Comparison of ENCODE assay signal across 8 mouse cellular contexts in genomic region chr17:29080758-29081617, GRCm38 (mm10). TPM values are rescaled to one million over a fixed set of nuclear protein-coding genes. Genes with fewer than 3 reads are reported as not detected.
A peak's percentile ranks its signal among the peaks of the same experiment; 100 is the strongest.
DNase-seq lines count a peak whose midpoint lies in the region; ATAC-seq and TF ChIP-seq lines count a peak whose summit lies in the region.

No protein-coding gene starts in this region.

- no peak overlapping the region for H3K4me2 ChIP-seq in hindbrain, embryonic 14.5 days (replicated peaks)
- peak overlapping the region; percentile 45 for H3K4me2 ChIP-seq in intestine, embryonic 15.5 days (replicated peaks)
- peak overlapping the region; percentile 46 for H3K4me2 ChIP-seq in neural tube, embryonic 12.5 days (replicated peaks)

- WGBS in hindbrain, embryonic 10.5 days = 3% methylated on average over 23 of the region's 23 CpGs
- WGBS in hindbrain, embryonic 14.5 days = 2% methylated on average over 22 of the region's 23 CpGs
- WGBS in intestine, embryonic 15.5 days = 5% methylated on average over 23 of the region's 23 CpGs
- WGBS in neural tube, embryonic 12.5 days = 1% methylated on average over 23 of the region's 23 CpGs

- no peaks in the 10 kb centered on the region for H3K36me3 ChIP-seq in hindbrain, embryonic 10.5 days
- H3K36me3 ChIP-seq in hindbrain, embryonic 14.5 days (replicated peaks; ENCODE audit: control insufficient read depth, insufficient read depth) = no peaks in the 10 kb centered on the region
- no peaks in the 10 kb centered on the region for H3K36me3 ChIP-seq in intestine, embryonic 15.5 days
- H3K36me3 ChIP-seq in neural tube, embryonic 12.5 days = no peaks in the 10 kb centered on the region

- peaks cover 37% of the 10 kb centered on the region for H3K4me1 ChIP-seq in hindbrain, embryonic 10.5 days (replicated peaks)
- peaks cover 10% of the 10 kb centered on the region; the same call in 1 of the 2 replicates for H3K4me1 ChIP-seq in hindbrain, embryonic 14.5 days (replicated peaks; ENCODE audit: control insufficient read depth, insufficient read depth, low read length)
- H3K4me1 ChIP-seq in bone marrow macrophage, adult 2 months (ENCODE audit: control insufficient read depth, insufficient read depth, low read length) = peaks cover 34% of the 10 kb centered on the region
- peaks cover 26% of the 10 kb centered on the region for H3K4me1 ChIP-seq in intestine, embryonic 15.5 days (replicated peaks)
- peaks cover 22% of the 10 kb centered on the region for H3K4me1 ChIP-seq in neural tube, embryonic 12.5 days

- no peak for TF ChIP-seq CTCF in bone marrow macrophage, adult 2 months (IDR thresholded peaks at IDR 0.05; ENCODE audit: low read depth, low read length)

- peak overlapping the region; percentile 27 for H3K4me3 ChIP-seq in hindbrain, embryonic 10.5 days
- no peak overlapping the region for H3K4me3 ChIP-seq in hindbrain, embryonic 14.5 days (replicated peaks; ENCODE audit: low read length)
- peak overlapping the region; percentile 37 for H3K4me3 ChIP-seq in bone marrow macrophage, adult 2 months (ENCODE audit: insufficient read depth, low read length)
- no peak overlapping the region for H3K4me3 ChIP-seq in intestine, embryonic 15.5 days (replicated peaks)
- H3K4me3 ChIP-seq in neural tube, embryonic 12.5 days = no peak overlapping the region

- DNase-seq in hindbrain, embryonic 10.5 days (ENCODE audit: low spot score) = peak; percentile 38
- DNase-seq in hindbrain, embryonic 14.5 days (ENCODE audit: low spot score) = no peak
- no peak for DNase-seq in adrenal gland, adult 8-10 months
- no peak for DNase-seq in layer of hippocampus, adult 11-12 months (ENCODE audit: low spot score)
- DNase-seq in ovary, adult 18-20 months (ENCODE audit: low spot score) = no peak

- H3K27ac ChIP-seq in hindbrain, embryonic 10.5 days = peak overlapping the region; percentile 45; the same call in 1 of the 2 replicates
- H3K27ac ChIP-seq in hindbrain, embryonic 14.5 days = no peak overlapping the region
- peak overlapping the region; percentile 84 for H3K27ac ChIP-seq in bone marrow macrophage, adult 2 months (ENCODE audit: insufficient read depth, low read depth, low read length)
- H3K27ac ChIP-seq in intestine, embryonic 15.5 days = peak overlapping the region; percentile 57
- no peak overlapping the region for H3K27ac ChIP-seq in neural tube, embryonic 12.5 days

- H3K9me3 ChIP-seq in hindbrain, embryonic 10.5 days = peaks cover 10% of the 10 kb centered on the region; the same call in 1 of the 2 replicates
- H3K9me3 ChIP-seq in hindbrain, embryonic 14.5 days (ENCODE audit: control insufficient read depth, low read length) = no peaks in the 10 kb centered on the region
- no peaks in the 10 kb centered on the region for H3K9me3 ChIP-seq in intestine, embryonic 15.5 days
- H3K9me3 ChIP-seq in neural tube, embryonic 12.5 days = peaks cover 4% of the 10 kb centered on the region; the same call in 1 of the 2 replicates

- ATAC-seq in hindbrain, embryonic 14.5 days (ENCODE audit: low FRiP score) = no peak
- peak; percentile 73 for ATAC-seq in intestine, embryonic 15.5 days
- ATAC-seq in neural tube, embryonic 12.5 days (ENCODE audit: low FRiP score, low read depth) = 0 out of 2 replicates have a peak, but pooled peaks have one; percentile 37

- TF ChIP-seq POLR2A in bone marrow macrophage, adult 2 months (IDR thresholded peaks at IDR 0.05; ENCODE audit: borderline replicate concordance, low read depth, low read length) = no peak

- no peak overlapping the region for H3K9ac ChIP-seq in hindbrain, embryonic 14.5 days
- H3K9ac ChIP-seq in intestine, embryonic 15.5 days = no peak overlapping the region
- H3K9ac ChIP-seq in neural tube, embryonic 12.5 days = no peak overlapping the region

- H3K27me3 ChIP-seq in hindbrain, embryonic 10.5 days (ENCODE audit: insufficient read depth, poor library complexity, severe bottlenecking) = peaks cover 61% of the 10 kb centered on the region
- peaks cover 17% of the 10 kb centered on the region for H3K27me3 ChIP-seq in hindbrain, embryonic 14.5 days (ENCODE audit: control insufficient read depth, insufficient read depth, low read length)
- H3K27me3 ChIP-seq in intestine, embryonic 15.5 days (replicated peaks) = 0 out of 2 replicates have a peak, but pooled peaks cover 3% of the 10 kb centered on the region
- peaks cover 18% of the 10 kb centered on the region for H3K27me3 ChIP-seq in neural tube, embryonic 12.5 days (replicated peaks)

RNA-seq across cellular contexts. Expression of gene Cdkn1a, which starts 9.8 kb away (rescaled TPM):
- 29.9 and 36.0 TPM in 2 replicates for polyA plus RNA-seq in hindbrain, embryonic 10.5 days (2016; fragmentation: Nextera tagmentation; extraction: Ambion mirVana)
- polyA plus RNA-seq in hindbrain, embryonic 14.5 days (2014; fragmentation: Nextera tagmentation; extraction: Ambion mirVana) = 79.5 and 97.7 TPM in 2 replicates
- polyA plus RNA-seq in bone marrow macrophage, adult 2 months (2012; ENCODE audit: insufficient read depth, insufficient read length, missing spikeins) = 189 and 197 TPM in 2 replicates
- polyA plus RNA-seq in intestine, embryonic 15.5 days (2015; fragmentation: Nextera tagmentation; extraction: Ambion mirVana) = 92.2 and 98.3 TPM in 2 replicates
- 34.8 and 41.6 TPM in 2 replicates for polyA plus RNA-seq in neural tube, embryonic 12.5 days (2016; fragmentation: Nextera tagmentation; extraction: Ambion mirVana)
- 10 to 100 TPM; 17.3 to 29.4 (median 24.6) TPM for total RNA-seq in adrenal gland, adult 8-10 months (2022)

RNA-seq across cellular contexts. Expression of gene Rab44, which starts 33.0 kb away (rescaled TPM):
- polyA plus RNA-seq in hindbrain, embryonic 10.5 days (2016; fragmentation: Nextera tagmentation; extraction: Ambion mirVana) = 0.04 TPM in 1 of 2 replicates, not detected in the other
- not detected in 2 replicates for polyA plus RNA-seq in hindbrain, embryonic 14.5 days (2014; fragmentation: Nextera tagmentation; extraction: Ambion mirVana)
- polyA plus RNA-seq in bone marrow macrophage, adult 2 months (2012; ENCODE audit: insufficient read depth, insufficient read length, missing spikeins) = 1.3 and 1.5 TPM in 2 replicates
- 0.53 and 0.61 TPM in 2 replicates for polyA plus RNA-seq in intestine, embryonic 15.5 days (2015; fragmentation: Nextera tagmentation; extraction: Ambion mirVana)
- 0.30 and 0.42 TPM in 2 replicates for polyA plus RNA-seq in neural tube, embryonic 12.5 days (2016; fragmentation: Nextera tagmentation; extraction: Ambion mirVana)
- total RNA-seq in adrenal gland, adult 8-10 months (2022) = under 1 TPM; 0.15 to 0.87 (median 0.39) TPM

RNA-seq across cellular contexts. Expression of gene Srsf3, which starts 48.6 kb away (rescaled TPM):
- polyA plus RNA-seq in hindbrain, embryonic 10.5 days (2016; fragmentation: Nextera tagmentation; extraction: Ambion mirVana) = 723 and 795 TPM in 2 replicates
- 446 and 460 TPM in 2 replicates for polyA plus RNA-seq in hindbrain, embryonic 14.5 days (2014; fragmentation: Nextera tagmentation; extraction: Ambion mirVana)
- polyA plus RNA-seq in bone marrow macrophage, adult 2 months (2012; ENCODE audit: insufficient read depth, insufficient read length, missing spikeins) = 151 and 170 TPM in 2 replicates
- polyA plus RNA-seq in intestine, embryonic 15.5 days (2015; fragmentation: Nextera tagmentation; extraction: Ambion mirVana) = 485 and 544 TPM in 2 replicates
- 642 and 679 TPM in 2 replicates for polyA plus RNA-seq in neural tube, embryonic 12.5 days (2016; fragmentation: Nextera tagmentation; extraction: Ambion mirVana)
- total RNA-seq in adrenal gland, adult 8-10 months (2022) = 100 to 1,000 TPM in 3 of 4 experiments, 10 to 100 TPM in 1; 89.9 to 176 (median 144) TPM

Comparison
In these comparisons a context has a peak if more than half of its experiments do, and no peak if none do; other contexts are left out.
1. H3K27ac ChIP-seq: peak in hindbrain, embryonic 10.5 days (single experiment), bone marrow macrophage, adult 2 months (single experiment) and intestine, embryonic 15.5 days (single experiment); none in hindbrain, embryonic 14.5 days (single experiment) and neural tube, embryonic 12.5 days (single experiment).
2. H3K4me3 ChIP-seq: peak in hindbrain, embryonic 10.5 days (single experiment) and bone marrow macrophage, adult 2 months (single experiment); none in hindbrain, embryonic 14.5 days (single experiment), intestine, embryonic 15.5 days (single experiment) and neural tube, embryonic 12.5 days (single experiment).